Mouse (Mus musculus) hindbrain, embryonic 16.5 days (tissue): Measurements from ENCODE around the gene Maco1. TPM values are rescaled to one million over a fixed set of nuclear protein-coding genes. Genes with fewer than 3 reads are reported as not detected.

Experiments used
- ATAC-seq: fragments of 200-750 bp; cut with Nextera tagmentation; 2 replicates; pipeline ENCODE4 v1.8.0; 2017; ENCODE audit warnings: moderate TSS enrichment, moderate library complexity
- H3K27ac ChIP-seq: fragments of 300-500 bp; sonication (generic); 2 replicates; pipeline ENCODE4 v1.5.1; 2014; ENCODE audit warnings: low read depth, mild to moderate bottlenecking, control low read depth, low read length, moderate library complexity
- H3K27me3 ChIP-seq: fragments of 300-500 bp; sonication (generic); replicated peaks from 2 replicates; pipeline ENCODE4 v1.6.1; 2014; ENCODE audit warnings: low read length; ENCODE audit not compliant: control insufficient read depth, insufficient read depth
- H3K36me3 ChIP-seq: fragments of 300-500 bp; sonication (generic); 2 replicates; pipeline ENCODE4 v1.6.1; 2014; ENCODE audit warnings: mild to moderate bottlenecking, low read length, moderate library complexity, mixed read lengths; ENCODE audit not compliant: control insufficient read depth, insufficient read depth
- H3K4me1 ChIP-seq: fragments of 300-500 bp; sonication (generic); 2 replicates; pipeline ENCODE4 v1.6.1; 2014; ENCODE audit warnings: low read depth, low read length; ENCODE audit not compliant: control insufficient read depth, insufficient read depth
- H3K4me2 ChIP-seq: fragments of 300-500 bp; sonication (generic); 2 replicates; pipeline ENCODE4 v1.6.1; 2014; ENCODE audit warnings: mild to moderate bottlenecking, low read length, control low read depth, moderate library complexity
- H3K4me3 ChIP-seq: fragments of 300-500 bp; sonication (generic); 2 replicates; pipeline ENCODE4 v1.5.1; 2014; ENCODE audit warnings: mild to moderate bottlenecking, low read length, control low read depth, moderate library complexity
- H3K9ac ChIP-seq: fragments of 300-500 bp; sonication (generic); 2 replicates; pipeline ENCODE4 v1.6.1; 2014; ENCODE audit warnings: low read depth, mild to moderate bottlenecking, control low read depth, low read length, moderate library complexity
- H3K9me3 ChIP-seq: fragments of 300-500 bp; sonication (generic); 2 replicates; pipeline ENCODE4 v1.6.1; 2014; ENCODE audit warnings: mild to moderate bottlenecking, low read length, moderate library complexity; ENCODE audit not compliant: control insufficient read depth
- WGBS: fragments of 180-500 bp; shearing (Covaris S2); extraction: QIAGEN DNeasy Blood & Tissue Kit; methylation state at CpG from one replicate; pipeline ENCODE4 v1.1.7; 2014; 5-methylcytosine and 5-hydroxymethylcytosine counted together
- polyA plus RNA-seq: library from polyadenylated mRNA; unstranded; fragments of >200 nt; fragmentation: Nextera tagmentation; extraction: Ambion mirVana; gene quantifications from 2 replicates; pipeline ENCODE4 v1.2.1, GENCODE M21; 2015

The Maco1 gene
- polyA plus RNA-seq, 1 experiment from 2014 or later: 75.4 TPM

- H3K27me3 ChIP-seq: peaks cover 12% of the 10 kb centered on the region
- H3K9me3 ChIP-seq: no peaks in the 10 kb centered on the region
- no peaks in the 10 kb centered on the region for H3K36me3 ChIP-seq
- no peak overlapping the region for H3K4me2 ChIP-seq
- H3K9ac ChIP-seq: no peak overlapping the region
- ATAC-seq: no peak
- H3K27ac ChIP-seq: no peak overlapping the region
- H3K4me3 ChIP-seq: no peak overlapping the region
- 81% methylated on average over 6 of the region's 6 CpGs for WGBS
- no peaks in the 10 kb centered on the region for H3K4me1 ChIP-seq
Measured at GRCm38 (mm10) chr4:134865340-134865739, 12.2 kb upstream of the Maco1 start.

- H3K4me3 ChIP-seq: no peak within 1 kb of the TSS
- WGBS: 69% methylated on average over 14 of the region's 14 CpGs
- no peaks in the 10 kb centered on the region for H3K9me3 ChIP-seq
- no peak for ATAC-seq
- peaks cover 1% of the 10 kb centered on the region; the same call in 1 of the 2 replicates for H3K27me3 ChIP-seq
- no peak within 1 kb of the TSS for H3K9ac ChIP-seq
- H3K36me3 ChIP-seq: no peaks in the 10 kb centered on the region
- no peaks in the 10 kb centered on the region for H3K4me1 ChIP-seq
- no peak within 1 kb of the TSS for H3K4me2 ChIP-seq
- no peak within 1 kb of the TSS for H3K27ac ChIP-seq
Measured at GRCm38 (mm10) chr4:134863937-134864729, 11.0 kb upstream of the Maco1 start, which contains the start of gene Rhd. Rhd (plus strand) TSS chr4:134864536.

- H3K4me2 ChIP-seq: no peak overlapping the region
- H3K4me1 ChIP-seq: no peaks in the 10 kb centered on the region
- H3K27ac ChIP-seq: no peak overlapping the region
- H3K27me3 ChIP-seq: no peaks in the 10 kb centered on the region
- no peak overlapping the region for H3K4me3 ChIP-seq
- no peaks in the 10 kb centered on the region for H3K9me3 ChIP-seq
- no peak overlapping the region for H3K9ac ChIP-seq
- no peak for ATAC-seq
- WGBS: 84% methylated on average over 7 of the region's 7 CpGs
- H3K36me3 ChIP-seq: no peaks in the 10 kb centered on the region
Measured at GRCm38 (mm10) chr4:134862996-134863395, 9.9 kb upstream of the Maco1 start.

GRCm38 (mm10) chr4:134861884-134862283, 8.7 kb upstream of the Maco1 start:
- H3K4me3 ChIP-seq: no peak overlapping the region
- H3K27ac ChIP-seq: no peak overlapping the region
- no peaks in the 10 kb centered on the region for H3K4me1 ChIP-seq
- H3K27me3 ChIP-seq: no peaks in the 10 kb centered on the region
- 86% methylated on average over 6 of the region's 6 CpGs for WGBS
- no peaks in the 10 kb centered on the region for H3K9me3 ChIP-seq
- no peak overlapping the region for H3K9ac ChIP-seq
- no peak for ATAC-seq
- no peak overlapping the region for H3K4me2 ChIP-seq
- H3K36me3 ChIP-seq: no peaks in the 10 kb centered on the region

- no peak for ATAC-seq
- Histone ChIP-seq H3K4me1 (no peaks in the 10 kb centered on the region; the same call in 1 of the 2 replicates), H3K4me2 (no peak overlapping the region), H3K9ac (no peak overlapping the region), H3K36me3 (no peaks in the 10 kb centered on the region), H3K27ac (no peak overlapping the region), H3K9me3 (no peaks in the 10 kb centered on the region), H3K27me3 (no peaks in the 10 kb centered on the region), H3K4me3 (no peak overlapping the region)
- 88% methylated on average over 4 of the region's 4 CpGs for WGBS
Measured at GRCm38 (mm10) chr4:134858494-134858893, 5.3 kb upstream of the Maco1 start.

- Histone ChIP-seq H3K27me3 (no peaks in the 10 kb centered on the region), H3K9ac (no peak overlapping the region), H3K9me3 (no peaks in the 10 kb centered on the region), H3K36me3 (no peaks in the 10 kb centered on the region), H3K4me1 (peaks cover 4% of the 10 kb centered on the region), H3K4me2 (no peak overlapping the region), H3K4me3 (no peak overlapping the region), H3K27ac (no peak overlapping the region)
- ATAC-seq: no peak
- WGBS: 33% methylated on average over 5 of the region's 5 CpGs
Measured at GRCm38 (mm10) chr4:134856501-134856900, 3.4 kb upstream of the Maco1 start.

GRCm38 (mm10) chr4:134856056-134856455, 2.9 kb upstream of the Maco1 start:
- Histone ChIP-seq H3K36me3 (no peaks in the 10 kb centered on the region), H3K4me1 (peaks cover 8% of the 10 kb centered on the region), H3K27ac (no peak overlapping the region), H3K27me3 (no peaks in the 10 kb centered on the region), H3K4me2 (no peak overlapping the region), H3K9me3 (no peaks in the 10 kb centered on the region), H3K9ac (no peak overlapping the region), H3K4me3 (no peak overlapping the region)
- WGBS: 60% methylated on average over 5 of the region's 5 CpGs
- no peak for ATAC-seq

- H3K4me2 ChIP-seq: no peak overlapping the region
- H3K4me3 ChIP-seq: no peak overlapping the region
- no peak overlapping the region for H3K9ac ChIP-seq
- no peaks in the 10 kb centered on the region for H3K9me3 ChIP-seq
- no peak overlapping the region for H3K27ac ChIP-seq
- WGBS: 53% methylated on average over 3 of the region's 3 CpGs
- no peak for ATAC-seq
- peaks cover 15% of the 10 kb centered on the region for H3K4me1 ChIP-seq
- no peaks in the 10 kb centered on the region for H3K27me3 ChIP-seq
- no peaks in the 10 kb centered on the region for H3K36me3 ChIP-seq
Measured at GRCm38 (mm10) chr4:134855371-134855770, 2.2 kb upstream of the Maco1 start.

GRCm38 (mm10) chr4:134853637-134854485, 716 bp upstream of the Maco1 start:
- H3K9me3 ChIP-seq: no peaks in the 10 kb centered on the region
- peak overlapping the region; percentile 78 for H3K9ac ChIP-seq
- no peaks in the 10 kb centered on the region for H3K36me3 ChIP-seq
- peaks cover 20% of the 10 kb centered on the region for H3K4me1 ChIP-seq
- peak overlapping the region; percentile 97 for H3K27ac ChIP-seq
- H3K4me2 ChIP-seq: peak overlapping the region; percentile 72
- H3K27me3 ChIP-seq: no peaks in the 10 kb centered on the region
- peak overlapping the region; percentile 88 for H3K4me3 ChIP-seq
- ATAC-seq: peak; percentile 94
- WGBS: 1% methylated on average over 82 of the region's 91 CpGs
